Mouse (Mus musculus) lung, postnatal 0 days (tissue): ENCODE data around the gene Atp5h.

Source experiments
- CTCF ChIP-seq: IDR thresholded peaks from 2 replicates; pipeline ENCODE4 v1.5.1; 2016; ENCODE audit warnings: antibody characterized with exemption, mild to moderate bottlenecking
- EP300 ChIP-seq: IDR thresholded peaks from 2 replicates; pipeline ENCODE4 v1.6.1; 2016; ENCODE audit warnings: antibody characterized with exemption, mild to moderate bottlenecking, control low read depth

- TF ChIP-seq CTCF (no peak), EP300 (no peak)
Observed at GRCm38 (mm10) chr11:115382891-115383290, 36.9 kb downstream of the Atp5h start.
